In genomic region chr16:90251256-90251655, GRCm38 (mm10) we compare ENCODE assay signal across 4 mouse cellular contexts. TPM values are rescaled to one million over a fixed set of nuclear protein-coding genes. Genes with fewer than 3 reads are reported as not detected.
DNase-seq lines count a peak whose midpoint lies in the region.

No protein-coding gene starts in this region.

- peak; percentile 70 for DNase-seq in adrenal gland, adult 2 months
- peak; percentile 36 for DNase-seq in adrenal gland, postnatal 10 days
- DNase-seq in adrenal gland, postnatal 25 days: peak; percentile 12
- peak; percentile 46 for DNase-seq in heart, adult 11 months

RNA-seq across cellular contexts. Expression of gene Sod1, which starts 30.7 kb away (rescaled TPM):
- total RNA-seq in adrenal gland, adult 2 months (2021): 1,000 to 10,000 TPM; 1,281 to 1,419 TPM
- polyA plus RNA-seq in adrenal gland, adult 2 months (2012; rRNA removed): 539 and 713 TPM in 2 replicates
- total RNA-seq in adrenal gland, postnatal 10 days (2021): 1,000 to 10,000 TPM; 1,099 to 1,142 TPM
- total RNA-seq in adrenal gland, postnatal 25 days (2021): 1,418 and 1,524 TPM in 2 replicates

RNA-seq across cellular contexts. Expression of gene Scaf4, which starts 33.0 kb away (rescaled TPM):
- 10 to 100 TPM; 32.8 to 53.7 TPM for total RNA-seq in adrenal gland, adult 2 months (2021)
- 76.9 and 81.3 TPM in 2 replicates for polyA plus RNA-seq in adrenal gland, adult 2 months (2012; rRNA removed)
- 10 to 100 TPM; 37.4 to 50.4 TPM for total RNA-seq in adrenal gland, postnatal 10 days (2021)
- total RNA-seq in adrenal gland, postnatal 25 days (2021): 54.4 and 70.7 TPM in 2 replicates

Comparison
In these comparisons a context has a peak if more than half of its experiments do, and no peak if none do; other contexts are left out.
1. Peak in every context shown above with its lines: DNase-seq.
2. DNase-seq: peak in every context shown above with its lines; median percentile 70 in adrenal gland, adult 2 months; 46 in heart, adult 11 months; 36 in adrenal gland, postnatal 10 days; 12 in adrenal gland, postnatal 25 days.